Mouse (Mus musculus) spleen, postnatal 36 days (tissue): ENCODE data around the gene Gm10376.
"Not testable (repeated sequence)": the region's sequence is repeated elsewhere in the genome, so short reads cannot be mapped to it uniquely, and the experiment has no call there.

Experiments
- DNase-seq, 2 experiments: peaks; one replicate each; pipeline ENCODE4 v3.0.0; 2022; ENCODE audit warnings: low spot score in 2 of 2, mixed read lengths in 1 of 2

Gm10376 gene

DNA sequence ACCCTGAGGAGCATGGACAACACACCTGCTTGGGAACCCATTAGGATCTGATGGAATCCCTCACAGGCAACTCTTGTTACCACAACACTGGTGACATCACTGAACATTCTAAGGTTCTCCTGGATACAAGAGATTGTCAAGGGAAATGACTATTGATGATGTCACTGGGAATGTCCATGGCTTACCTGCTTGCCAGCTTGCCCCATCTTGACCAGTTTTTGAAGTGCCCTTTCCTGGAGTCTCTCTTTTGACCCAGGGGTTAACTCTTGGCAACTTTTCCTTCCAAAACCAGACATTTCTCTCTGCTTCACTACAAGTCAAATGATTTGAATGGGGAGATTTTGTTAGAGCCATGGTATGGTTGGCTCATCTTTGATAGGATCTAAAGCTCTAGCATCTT is at the start of gene Gm10376:
Gene Gm10376, minus strand, starts transcription at position 101 of the 400 bp plus-strand sequence.
- not testable (repeated sequence) for DNase-seq

- DNase-seq = not testable (repeated sequence)
Observed at GRCm38 (mm10) chr14:43060179-43060578, 44.8 kb upstream of the Gm10376 start.

- DNase-seq = not testable (repeated sequence)
Observed at GRCm38 (mm10) chr14:43058063-43058462, 42.6 kb upstream of the Gm10376 start.

DNA sequence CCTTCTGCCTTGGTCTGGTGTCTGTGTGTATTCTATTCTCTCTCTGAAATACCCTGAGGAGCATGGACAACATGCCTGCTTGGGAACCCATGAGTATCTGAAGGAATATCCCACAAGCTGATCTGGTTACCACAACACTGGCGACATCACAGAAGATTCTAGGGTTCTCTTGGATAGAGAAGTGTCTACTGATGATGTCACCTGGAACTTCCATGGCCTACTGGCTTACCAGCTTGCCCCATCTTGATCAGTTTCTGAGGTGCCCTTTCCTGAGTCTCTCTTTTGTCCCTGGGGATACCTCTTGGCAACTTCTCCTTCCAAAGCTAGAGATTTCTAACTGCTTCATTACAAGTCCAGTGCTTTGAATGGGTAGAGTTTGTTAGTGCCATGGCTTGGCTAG is 21.9 kb downstream of the Gm10376 start, which contains the start of gene Gm8082:
Gene Gm8082, minus strand, starts transcription at position 101 of the 400 bp plus-strand sequence.
- DNase-seq = not testable (repeated sequence)
